Mouse (Mus musculus): Measurements from ENCODE around the gene Dnajb2.
"Not testable (repeated sequence)": the region's sequence is repeated elsewhere in the genome, so short reads cannot be mapped to it uniquely, and the experiment has no call there.

Dnajb2 gene

DNA sequence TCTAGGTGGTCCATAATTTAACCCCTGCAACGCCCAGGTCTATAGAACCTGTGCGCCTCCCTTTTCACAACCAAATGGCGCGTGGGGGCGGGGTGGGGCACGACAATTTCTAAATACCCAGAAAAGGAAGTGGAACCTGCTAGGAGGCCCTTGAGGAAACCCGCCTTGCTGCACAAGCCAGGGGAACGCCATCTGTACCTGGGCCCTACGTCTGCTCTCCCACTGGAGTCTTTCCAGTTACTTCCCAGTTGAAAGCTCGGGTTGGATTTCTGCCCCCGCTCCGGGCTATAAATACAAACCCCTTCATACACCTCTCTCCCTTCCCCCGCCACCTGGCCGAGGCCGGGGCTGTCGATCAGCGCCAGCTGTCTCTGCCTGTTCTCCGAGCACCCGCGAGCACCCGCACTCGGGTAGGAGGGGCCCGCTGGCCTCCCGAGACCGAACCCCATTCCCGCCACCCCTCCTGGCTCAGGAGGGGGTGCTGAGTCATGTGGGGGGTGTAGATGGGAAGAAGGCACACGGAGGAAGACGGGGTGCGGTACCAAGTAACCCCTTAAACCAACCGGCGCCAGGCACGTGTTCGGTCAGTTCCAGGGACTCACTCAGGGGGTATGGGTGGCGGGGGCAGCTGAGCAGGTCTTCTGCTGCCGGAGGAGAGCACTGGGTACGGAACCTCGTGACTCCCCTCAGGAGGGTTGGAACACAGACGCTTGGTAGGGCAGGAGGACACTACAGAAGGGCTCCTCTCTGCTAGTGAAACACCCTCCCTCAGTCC lies 17.8 kb upstream of the Dnajb2 start:
- DNase-seq (ENCODE audit: low read depth, low spot score), result no peak

DNA sequence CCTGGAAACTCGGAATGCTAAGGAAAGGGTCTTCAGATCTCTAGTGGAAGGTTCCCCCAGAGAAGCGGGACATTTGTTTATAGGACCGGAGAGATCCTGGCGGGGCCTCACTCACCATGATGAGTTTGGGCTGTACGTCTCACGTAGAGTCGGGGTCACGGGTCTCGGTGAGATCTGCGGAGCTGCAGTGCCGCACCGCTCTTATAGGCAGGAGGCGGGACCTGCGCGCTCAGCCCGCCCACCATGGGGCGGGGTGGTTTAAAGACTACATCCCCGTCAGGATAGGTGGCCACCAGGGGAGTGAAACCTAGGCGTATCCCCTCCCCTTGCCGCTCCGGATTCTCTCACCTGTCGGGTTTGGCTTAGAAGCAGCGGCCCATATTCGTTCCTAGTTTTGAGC lies 17.1 kb upstream of the Dnajb2 start:
- DNase-seq (ENCODE audit: low read depth, low spot score), result no peak

DNA sequence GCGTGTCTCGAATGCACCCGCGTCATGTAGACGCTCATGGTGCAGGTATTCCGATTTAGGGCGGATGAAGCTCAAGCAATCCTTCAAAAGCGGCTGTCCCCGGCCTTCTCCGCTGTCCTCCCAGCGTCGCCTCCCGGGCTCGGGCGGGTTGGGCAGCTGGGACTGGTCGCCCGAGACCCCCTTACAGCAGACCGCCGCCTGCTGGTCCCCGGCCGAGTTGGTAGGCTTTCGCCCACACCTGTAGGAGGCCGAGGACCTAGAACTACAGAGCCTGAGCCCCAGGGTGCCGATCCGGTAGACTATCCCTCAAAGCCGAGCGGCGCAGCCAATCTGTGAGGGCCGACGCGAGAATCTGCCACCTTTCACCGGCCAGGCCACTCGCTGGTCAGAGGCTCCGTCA lies 16.7 kb upstream of the Dnajb2 start, which contains the start of gene Tuba4a:
Gene Tuba4a, minus strand, starts transcription at position 335 of the 400 bp plus-strand sequence.
- DNase-seq (ENCODE audit: low read depth, low spot score), result no peak

DNA sequence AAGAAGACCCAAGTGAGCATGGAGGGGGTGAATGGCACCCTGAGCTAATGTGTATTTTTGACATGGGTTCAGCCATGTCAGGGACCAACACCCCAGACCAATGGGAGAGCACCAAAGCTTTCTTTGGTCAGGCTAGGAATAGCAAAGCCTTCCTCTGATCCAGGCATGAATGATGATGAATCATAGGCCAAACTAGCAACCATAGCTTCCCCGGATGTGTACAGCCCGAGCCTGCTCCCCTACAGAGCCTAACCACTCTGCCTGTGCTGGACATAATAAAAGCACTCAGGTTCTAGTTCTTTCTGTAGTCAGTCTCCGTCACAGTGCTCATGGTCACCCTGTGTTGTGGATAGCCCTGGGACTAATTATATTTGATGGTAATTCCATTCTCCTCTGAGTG lies 14.7 kb upstream of the Dnajb2 start:
- DNase-seq (ENCODE audit: low read depth, low spot score), result no peak

DNA sequence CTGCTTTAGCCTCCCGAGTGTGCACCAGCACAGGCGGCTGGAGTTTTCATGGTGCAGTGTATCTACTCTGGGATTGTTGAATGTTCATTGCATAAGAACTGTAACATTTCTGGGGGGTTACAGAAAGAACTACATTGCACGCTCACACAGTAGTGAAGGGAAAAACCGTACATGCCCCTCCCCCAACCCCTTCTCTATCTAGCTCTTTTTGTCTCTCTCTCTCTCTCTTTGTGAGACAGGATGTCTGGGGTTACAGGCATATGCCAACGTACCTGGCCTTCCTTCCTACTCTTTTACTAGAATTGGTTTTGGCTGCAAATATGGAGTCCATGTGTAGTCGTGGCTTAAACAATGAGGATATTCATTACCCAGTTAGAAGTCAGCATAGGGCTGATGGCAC lies 13.3 kb upstream of the Dnajb2 start:
- no peak for DNase-seq (ENCODE audit: low read depth, low spot score)

DNA sequence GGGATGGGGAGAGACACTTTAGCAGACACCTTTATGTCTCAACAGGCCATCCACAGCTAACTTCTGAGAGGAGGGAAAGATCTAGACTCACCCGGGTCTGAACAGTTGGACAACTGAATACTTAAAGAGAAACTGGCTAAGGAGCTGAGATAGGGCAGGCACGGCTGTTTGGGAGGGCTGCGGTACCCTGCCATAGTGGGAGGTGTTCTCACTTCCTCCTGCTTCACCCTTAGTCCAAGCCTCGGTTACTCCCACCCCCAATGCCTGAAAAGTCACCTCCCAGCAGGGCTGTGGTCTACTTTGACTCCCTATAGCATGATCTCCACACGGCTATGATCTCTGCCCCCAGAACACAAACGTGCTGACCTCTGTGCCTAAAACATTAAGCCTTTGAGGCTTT lies 12.7 kb upstream of the Dnajb2 start:
- DNase-seq (ENCODE audit: low read depth, low spot score), result no peak

DNA sequence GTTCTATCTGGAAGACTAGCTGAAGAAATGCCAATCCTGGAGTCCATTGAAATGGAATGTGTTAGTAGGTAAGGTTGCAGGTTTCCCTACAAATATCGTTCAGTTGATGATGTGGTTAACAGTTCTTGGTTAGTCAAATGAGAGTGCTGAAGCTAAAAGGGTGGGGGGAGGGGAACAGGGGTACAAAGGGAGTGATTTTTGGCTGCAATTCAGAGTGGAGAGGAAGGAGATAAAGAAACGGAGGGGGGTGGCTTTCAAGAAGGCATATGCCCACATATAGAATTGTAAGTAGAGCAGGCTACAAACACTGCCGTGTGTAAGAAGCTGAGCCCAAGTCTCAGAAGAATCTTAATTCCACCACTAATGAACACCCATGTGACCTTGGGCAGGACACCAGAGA lies 10.7 kb upstream of the Dnajb2 start:
- no peak for DNase-seq (ENCODE audit: low read depth, low spot score)

DNA sequence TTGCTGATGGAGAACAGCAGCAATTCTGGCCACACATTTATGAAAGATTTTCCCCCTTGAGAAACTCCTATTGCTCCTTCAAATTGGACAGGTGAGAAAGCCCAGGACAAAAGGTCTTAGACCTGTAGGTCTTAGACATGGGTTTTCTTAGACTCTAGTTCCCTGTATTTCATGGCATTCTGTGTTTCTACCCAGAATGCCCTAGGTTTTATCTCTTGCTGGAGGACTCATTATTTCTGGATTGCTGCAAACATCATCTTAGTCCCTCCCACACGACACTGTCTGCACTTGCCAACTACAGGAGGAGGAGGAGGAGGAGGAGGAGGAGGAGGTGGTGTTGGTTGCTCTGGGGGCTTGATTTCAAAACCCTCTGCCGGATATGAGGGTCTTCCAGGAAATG lies 10.1 kb upstream of the Dnajb2 start:
- DNase-seq (ENCODE audit: low read depth, low spot score), result no peak

DNA sequence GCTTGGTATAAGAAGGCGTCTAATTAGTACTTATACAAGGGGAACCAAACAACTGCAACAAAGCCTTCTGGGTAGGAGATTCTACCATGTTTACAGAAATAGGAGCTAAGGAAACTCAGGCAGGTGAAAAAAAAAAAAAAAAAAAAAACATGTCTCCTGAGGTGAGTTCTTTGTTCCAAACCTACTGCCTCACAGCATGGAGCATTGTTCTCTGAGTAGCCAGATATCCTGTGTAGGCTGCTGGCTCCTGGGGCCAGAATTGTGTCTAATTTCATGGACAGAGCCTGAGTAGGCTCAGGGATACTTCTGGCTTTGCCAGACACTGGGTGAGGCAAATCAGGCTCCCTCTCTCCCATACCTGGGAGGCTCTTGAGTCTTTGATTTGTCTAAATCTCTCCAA lies 8.6 kb upstream of the Dnajb2 start:
- DNase-seq (ENCODE audit: low read depth, low spot score), result no peak

DNA sequence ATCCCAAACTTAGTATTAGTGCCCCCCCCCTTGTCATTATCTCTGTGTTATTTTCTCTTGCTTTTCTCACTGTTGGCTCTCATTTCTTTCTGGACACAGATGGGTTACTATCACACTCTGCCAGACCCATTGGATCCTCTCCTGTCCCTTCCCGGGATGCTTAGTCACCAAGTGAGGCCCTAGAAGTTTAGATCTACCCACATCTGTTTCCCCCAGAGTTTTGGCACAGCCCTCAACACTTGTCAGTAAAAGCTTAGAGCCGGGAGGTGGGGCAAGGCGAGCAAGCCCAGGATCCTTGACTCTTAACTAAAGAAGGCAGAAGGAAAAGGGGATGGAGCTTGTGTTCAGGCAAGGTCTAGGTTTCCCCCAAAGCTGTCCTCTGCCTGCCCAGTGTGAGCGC lies 7.0 kb upstream of the Dnajb2 start:
- DNase-seq (ENCODE audit: low read depth, low spot score), result no peak

DNA sequence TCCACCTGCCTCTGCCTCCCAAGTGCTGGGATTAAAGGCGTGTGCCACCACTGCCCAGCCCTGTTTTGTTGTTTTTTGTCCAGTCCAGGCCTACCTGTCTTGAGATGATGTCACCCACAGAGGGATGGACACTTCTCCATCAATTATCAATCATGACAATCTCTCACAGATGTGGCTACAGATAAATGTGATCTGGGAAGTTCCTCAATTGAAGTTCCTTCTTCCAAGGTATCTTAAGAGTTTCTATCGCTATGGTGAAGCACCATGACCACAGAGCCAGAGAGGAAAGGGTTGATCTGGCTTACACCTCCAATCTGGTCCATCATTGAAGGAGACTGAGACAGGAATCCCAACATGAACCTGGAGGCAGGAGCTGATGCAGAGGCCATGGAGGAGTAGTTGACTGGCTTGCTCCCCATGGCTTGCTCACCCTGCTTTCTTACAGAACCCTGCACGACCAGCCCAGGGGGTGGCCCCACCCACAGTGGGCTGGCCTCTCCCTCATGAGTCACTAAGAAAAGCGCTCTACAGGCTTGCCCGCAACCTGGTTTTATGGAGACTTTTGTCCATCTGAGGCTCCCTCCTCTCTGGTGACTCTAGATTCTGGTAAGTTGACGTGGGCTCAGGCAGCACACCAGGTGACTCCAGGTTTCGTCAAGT lies 5.7 kb upstream of the Dnajb2 start:
- no peak for DNase-seq (ENCODE audit: low read depth, low spot score)

DNA sequence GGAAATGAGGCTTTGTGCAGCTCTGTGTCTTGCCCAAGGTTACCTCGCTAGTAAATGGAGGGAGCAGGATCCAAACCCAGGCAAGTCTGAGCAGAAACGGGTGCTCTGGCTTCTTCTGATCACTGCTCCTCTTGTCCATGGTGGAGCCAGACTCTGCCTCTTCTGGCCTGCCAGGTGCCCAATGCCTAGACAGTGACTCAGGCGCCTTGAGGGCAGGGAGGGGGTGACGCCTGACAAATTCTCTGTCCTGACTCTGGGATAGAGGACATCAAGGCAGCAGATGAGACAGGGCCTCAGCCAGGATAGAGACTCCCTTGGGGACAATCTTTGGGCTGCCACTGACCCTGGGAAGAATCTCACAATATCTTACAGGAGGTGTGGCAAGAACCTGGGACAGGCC lies 5.0 kb upstream of the Dnajb2 start:
- no peak for DNase-seq (ENCODE audit: low read depth, low spot score)

DNA sequence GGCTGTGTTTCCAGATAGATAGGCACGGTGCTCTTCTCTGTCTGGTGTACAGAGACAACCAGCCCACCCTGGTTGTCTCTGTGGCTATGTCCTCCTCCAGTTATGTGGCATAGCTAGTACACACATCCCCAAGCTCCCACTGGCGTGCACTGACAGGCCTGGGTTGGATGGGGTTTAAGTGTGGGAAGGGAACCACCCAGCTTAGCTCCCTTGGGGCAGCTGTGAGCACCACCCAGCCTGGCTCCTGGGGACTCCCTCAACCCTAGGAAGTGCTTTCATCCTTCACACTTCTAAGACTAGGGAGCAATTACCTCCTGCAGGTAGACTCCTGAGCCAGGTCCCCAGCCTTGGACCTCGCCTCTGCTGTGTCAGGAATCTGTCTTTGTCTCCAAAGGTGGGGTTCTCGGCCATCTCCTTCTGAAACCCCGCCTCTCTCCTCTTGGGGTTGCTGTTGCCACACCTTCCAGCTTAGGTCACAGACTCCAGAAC lies 4.5 kb upstream of the Dnajb2 start, which contains the start of gene A630095N17Rik:
Gene A630095N17Rik, minus strand, starts transcription at position 439 of the 489 bp plus-strand sequence.
- DNase-seq (ENCODE audit: low read depth, low spot score), result no peak

DNA sequence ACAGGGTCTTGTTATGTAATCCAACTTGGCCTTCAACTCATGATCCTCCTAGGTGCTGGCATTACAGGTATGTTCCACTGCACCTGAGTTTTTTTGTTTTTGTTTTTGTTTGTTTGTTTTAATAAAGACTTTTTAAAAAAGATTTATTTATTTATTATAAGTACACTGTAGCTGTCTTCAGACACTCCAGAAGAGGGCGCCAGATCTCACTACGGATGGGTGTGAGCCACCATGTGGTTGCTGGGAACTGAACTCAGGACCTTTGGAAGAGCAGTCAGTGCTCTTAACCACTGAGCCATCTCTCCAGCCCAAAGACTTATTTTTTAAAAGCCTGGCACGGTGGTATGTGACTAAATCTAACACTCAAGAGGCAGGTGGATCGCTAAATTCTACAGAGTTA lies 3.7 kb upstream of the Dnajb2 start:
- DNase-seq (ENCODE audit: low read depth, low spot score), result not testable (repeated sequence)

DNA sequence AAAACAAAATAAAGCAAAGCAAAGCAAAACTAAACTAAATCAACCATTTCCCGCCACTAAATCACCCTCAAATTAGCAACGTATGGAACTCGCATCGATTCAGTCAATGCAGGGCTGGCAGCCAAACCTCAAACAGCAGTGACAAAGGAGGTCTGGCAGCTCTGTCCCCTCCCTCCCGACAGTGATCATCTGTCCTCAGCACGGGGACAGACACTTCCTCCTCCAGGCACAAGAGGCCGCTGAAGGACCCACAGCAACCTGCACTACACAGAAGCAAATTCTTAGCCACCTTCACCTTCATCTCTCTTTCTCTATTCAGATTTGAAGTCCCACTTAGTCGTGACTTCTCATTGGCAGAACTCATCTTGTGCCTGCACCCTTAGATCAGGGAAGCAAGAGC lies 1.6 kb upstream of the Dnajb2 start:
- no peak for DNase-seq (ENCODE audit: low read depth, low spot score)

DNA sequence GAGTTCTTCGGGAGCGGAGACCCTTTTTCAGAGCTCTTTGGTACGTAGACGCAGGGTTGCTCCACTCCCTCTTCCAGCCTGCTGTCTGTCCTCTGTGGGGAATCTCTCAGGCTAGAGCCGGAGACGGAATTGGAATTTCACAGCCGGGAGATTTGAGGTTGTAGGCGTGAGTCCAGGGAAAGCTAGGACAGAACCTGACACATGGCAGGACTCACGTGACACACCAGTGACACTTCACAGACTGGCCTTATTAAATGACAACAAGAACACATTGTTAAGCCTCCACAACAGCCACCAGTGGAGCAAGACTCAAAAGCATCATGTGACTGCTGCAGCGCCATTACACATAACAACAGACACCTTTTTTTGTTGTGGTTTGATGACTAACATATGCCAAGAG lies 3.4 kb downstream of the Dnajb2 start:
- DNase-seq (ENCODE audit: low read depth, low spot score), result no peak

DNA sequence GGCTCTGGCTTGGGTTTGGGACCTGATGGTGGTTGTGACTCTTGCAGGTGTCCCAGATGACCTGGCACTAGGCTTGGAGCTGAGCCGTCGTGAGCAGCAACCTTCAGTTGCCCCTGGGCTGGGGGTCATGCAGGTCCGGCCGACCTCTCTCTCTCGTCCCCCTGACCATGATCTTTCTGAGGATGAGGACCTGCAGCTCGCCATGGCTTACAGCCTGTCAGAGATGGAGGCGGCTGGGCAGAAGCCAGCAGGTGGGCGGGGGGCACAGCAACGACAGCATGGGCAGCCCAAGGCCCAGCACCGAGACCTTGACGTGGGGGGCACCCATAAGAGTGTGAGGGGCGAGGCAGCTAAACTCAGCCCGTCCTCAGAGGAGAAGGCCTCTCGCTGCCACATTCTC lies 7.2 kb downstream of the Dnajb2 start:
- no peak for DNase-seq (ENCODE audit: low read depth, low spot score)

DNA sequence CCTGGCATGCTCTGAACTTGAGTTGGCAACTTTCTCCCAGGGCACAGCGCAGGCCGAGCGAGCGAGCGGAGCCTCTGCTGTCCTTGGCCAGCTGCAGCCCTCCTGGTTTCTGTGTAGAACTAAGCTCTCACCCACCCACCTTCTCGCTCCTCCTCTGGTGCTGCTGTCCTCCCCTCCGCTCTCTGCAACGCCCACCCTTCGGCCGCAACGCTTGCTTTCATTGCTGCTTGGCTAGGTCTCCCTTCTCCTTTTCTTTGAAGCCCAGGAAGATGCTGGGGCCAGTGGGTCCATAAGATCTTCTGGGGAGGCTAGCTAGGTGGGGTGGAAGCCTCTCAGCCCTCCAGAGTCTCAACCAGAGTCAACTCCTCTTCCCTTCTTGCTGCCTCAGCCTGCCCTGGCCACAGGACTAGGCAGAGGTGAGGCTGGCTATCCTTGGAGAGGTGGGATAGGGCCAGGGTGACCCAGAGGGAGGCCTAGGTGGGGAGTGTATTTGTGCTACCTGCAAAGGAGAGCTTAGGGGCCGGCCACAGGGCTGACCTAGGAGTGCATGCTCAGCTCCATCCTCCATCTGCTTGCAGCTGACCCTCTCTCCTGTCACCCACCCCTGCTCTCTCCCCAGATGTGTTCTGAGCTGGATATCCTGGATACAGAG lies 8.1 kb downstream of the Dnajb2 start:
- DNase-seq (ENCODE audit: low read depth, low spot score), result no peak

DNA sequence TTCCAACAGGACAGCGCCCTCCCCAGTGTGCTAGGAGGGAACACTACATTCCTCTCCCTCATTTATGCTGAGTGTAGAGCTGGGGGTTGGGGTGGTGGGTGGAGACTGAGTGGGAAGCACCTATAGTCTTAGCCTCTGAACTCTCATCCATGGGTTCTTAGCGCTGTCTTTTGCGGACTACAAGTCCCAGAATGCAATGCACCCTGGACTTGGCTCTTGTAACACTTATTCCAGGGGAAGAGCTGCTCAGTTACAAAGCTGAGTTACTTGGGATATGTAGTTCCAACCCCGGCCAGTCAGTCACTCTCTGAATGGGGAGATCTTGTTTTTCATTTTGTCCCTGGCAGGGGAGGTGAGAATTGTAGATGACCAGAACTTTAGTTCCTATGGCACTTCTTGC lies 8.6 kb downstream of the Dnajb2 start:
- no peak for DNase-seq (ENCODE audit: low read depth, low spot score)

DNA sequence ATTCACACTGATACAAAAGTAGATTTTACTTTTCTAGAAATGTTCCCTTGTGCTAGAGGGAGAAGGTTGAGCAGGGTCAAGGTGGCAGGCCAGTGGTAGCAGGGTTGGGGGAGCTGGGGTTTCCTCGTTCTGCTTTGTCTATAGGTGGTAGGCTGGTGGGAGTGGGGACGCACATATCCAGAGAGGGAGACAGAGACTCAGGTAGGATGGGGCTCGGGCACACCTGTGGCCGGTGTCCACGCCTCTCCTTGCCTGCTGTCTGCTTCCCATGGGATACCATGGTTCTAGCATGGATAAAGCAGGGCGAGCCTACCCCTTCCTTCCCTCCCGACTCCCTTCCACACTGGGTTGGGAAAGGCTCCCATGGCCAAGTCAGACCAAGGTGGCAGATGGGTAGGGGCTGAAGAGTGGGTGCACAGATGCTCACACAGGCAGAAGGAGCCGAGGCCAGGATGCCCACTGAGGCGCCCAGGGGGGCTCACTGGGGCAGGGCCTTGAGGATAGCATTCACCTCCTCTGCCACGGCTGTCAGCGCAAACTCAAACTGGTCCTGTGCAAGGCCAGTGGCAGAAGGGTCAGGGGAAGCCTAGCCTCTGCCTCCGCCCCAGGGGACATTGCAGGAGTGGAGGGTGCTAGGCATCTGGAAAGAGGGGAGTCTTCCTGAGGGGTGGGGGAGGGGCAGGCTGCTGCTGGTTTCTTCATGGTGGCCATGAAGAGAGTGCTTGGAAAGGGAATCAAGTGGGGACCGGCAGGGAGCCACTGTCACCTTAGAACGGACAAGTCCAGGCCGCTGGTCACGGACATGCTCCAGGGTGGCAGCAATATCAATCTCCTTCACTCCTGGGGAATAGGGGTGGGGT lies 11.1 kb downstream of the Dnajb2 start:
- no peak for DNase-seq (ENCODE audit: low read depth, low spot score)

DNA sequence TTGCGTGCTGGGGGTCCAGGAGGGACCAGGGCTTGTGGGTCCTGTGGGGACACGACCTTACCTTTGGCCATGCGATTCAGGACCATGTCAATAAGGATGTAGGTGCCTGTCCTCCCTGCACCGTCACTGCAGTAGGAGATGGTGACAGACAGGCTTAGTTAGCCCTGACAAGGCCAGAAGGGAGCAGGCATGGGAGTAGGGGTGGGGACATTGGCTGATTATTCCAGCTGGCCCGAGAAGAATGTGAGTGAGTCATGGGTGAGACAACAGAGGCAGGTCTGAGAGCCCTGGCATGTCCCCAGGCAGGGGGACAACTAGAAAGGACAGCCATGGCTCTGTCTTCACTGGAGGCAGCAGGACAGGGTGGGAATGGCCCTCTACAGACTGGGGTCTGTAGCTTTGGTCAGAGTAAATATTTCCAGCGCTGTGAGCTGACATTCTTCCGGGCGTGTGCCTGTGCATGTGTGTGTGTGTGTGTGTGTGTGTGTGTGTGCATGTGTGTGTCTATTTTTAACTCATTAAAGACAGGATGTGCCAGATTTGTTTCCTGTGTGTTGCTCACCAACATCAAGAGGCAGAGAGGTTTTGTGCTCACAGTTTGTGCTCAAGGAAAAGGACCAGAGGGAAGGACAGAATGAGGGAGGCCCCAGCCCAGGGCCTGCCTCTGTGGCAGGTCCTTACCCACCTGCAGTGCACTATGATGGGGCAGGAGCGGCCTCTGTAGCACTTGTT lies 12.0 kb downstream of the Dnajb2 start:
- DNase-seq (ENCODE audit: low read depth, low spot score), result no peak

Measured in brain, embryonic 18.5 days (tissue).